Mouse (Mus musculus) kidney, postnatal 0 days (tissue): ENCODE measurements around the gene Nptxr. TPM values are rescaled to one million over a fixed set of nuclear protein-coding genes. Genes with fewer than 3 reads are reported as not detected.

ENCODE experiments used
- ATAC-seq: fragments of 200-750 bp; cut with Nextera tagmentation; replicated peaks from 2 replicates; pipeline ENCODE4 v1.8.0; 2017; ENCODE audit warnings: low read depth, moderate number of reproducible peaks, moderate TSS enrichment, moderate library complexity; ENCODE audit not compliant: low FRiP score
- DNase-seq: peaks from one replicate; pipeline ENCODE4 v3.0.0-alpha.2; 2016; ENCODE audit warnings: low spot score
- H3K27ac ChIP-seq: fragments of 300-500 bp; sonication (generic); 2 replicates; pipeline ENCODE4 v1.5.1; 2014; ENCODE audit warnings: mild to moderate bottlenecking
- H3K27me3 ChIP-seq: fragments of 300-500 bp; sonication (generic); 2 replicates; pipeline ENCODE4 v1.6.1; 2014; ENCODE audit warnings: low read length, mixed read lengths; ENCODE audit not compliant: insufficient read depth
- H3K36me3 ChIP-seq: fragments of 300-500 bp; sonication (generic); 2 replicates; pipeline ENCODE4 v1.6.1; 2014; ENCODE audit warnings: low read length, mixed read lengths; ENCODE audit not compliant: insufficient read depth
- H3K4me1 ChIP-seq: fragments of 300-500 bp; sonication (generic); replicated peaks from 2 replicates; pipeline ENCODE4 v1.6.1; 2014; ENCODE audit warnings: antibody characterized with exemption, low read length, mixed read lengths; ENCODE audit not compliant: insufficient read depth
- H3K4me2 ChIP-seq: fragments of 300-500 bp; sonication (generic); 2 replicates; pipeline ENCODE4 v1.6.1; 2014; ENCODE audit warnings: mild to moderate bottlenecking, low read length, moderate library complexity, mixed read lengths
- H3K4me3 ChIP-seq: fragments of 300-500 bp; sonication (generic); replicated peaks from 2 replicates; pipeline ENCODE4 v1.5.1; 2014; ENCODE audit warnings: low read depth, low read length
- H3K9ac ChIP-seq: fragments of 300-500 bp; sonication (generic); 2 replicates; pipeline ENCODE4 v1.6.1; 2014; ENCODE audit warnings: low read depth, low read length
- H3K9me3 ChIP-seq: fragments of 300-500 bp; sonication (generic); replicated peaks from 2 replicates; pipeline ENCODE4 v1.6.1; 2016; ENCODE audit warnings: low read length, inconsistent platforms, mixed read lengths
- CTCF ChIP-seq: IDR thresholded peaks from 2 replicates; pipeline ENCODE4 v1.5.1; 2016; ENCODE audit warnings: antibody characterized with exemption, low read depth, mild to moderate bottlenecking, moderate library complexity
- WGBS: fragments of 180-500 bp; shearing (Covaris S2); extraction: QIAGEN DNeasy Blood & Tissue Kit; methylation state at CpG from one replicate; pipeline ENCODE4 v1.1.7; 2014; 5-methylcytosine and 5-hydroxymethylcytosine counted together
- polyA plus RNA-seq: library from polyadenylated mRNA; unstranded; fragments of >200 nt; fragmentation: Nextera tagmentation; extraction: Ambion mirVana; gene quantifications from 2 replicates; pipeline ENCODE4 v1.2.1, GENCODE M21; 2015

Nptxr gene
- polyA plus RNA-seq, 1 experiment from 2014 or later: 1.1 TPM

DNA sequence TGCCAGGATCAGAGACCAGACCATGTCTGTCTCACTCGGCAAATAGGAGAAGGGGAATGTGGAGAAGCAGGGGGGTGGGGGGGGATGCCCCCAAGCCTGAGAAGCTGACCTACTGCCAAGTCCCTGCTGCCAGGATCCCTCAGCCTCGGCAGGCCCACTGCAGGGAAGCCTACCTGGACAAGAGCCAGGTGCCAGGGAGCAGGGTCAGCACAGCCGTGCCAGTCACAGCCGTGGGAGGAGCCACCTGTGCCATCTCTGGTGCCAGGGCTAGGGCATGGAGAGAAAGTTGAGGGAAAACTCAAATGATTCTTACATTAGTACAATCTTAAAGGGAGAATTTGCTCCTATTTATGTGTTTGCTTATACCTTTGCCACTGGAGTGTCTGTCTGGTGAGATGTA is 2.3 kb downstream of the Nptxr start:
- no peak overlapping the region for H3K27ac ChIP-seq
- H3K4me3 ChIP-seq: no peak overlapping the region
- no peak for TF ChIP-seq CTCF
- WGBS: 57% methylated on average over 4 of the region's 4 CpGs
- H3K9me3 ChIP-seq: no peaks in the 10 kb centered on the region
- ATAC-seq (no peak), DNase-seq (no peak)
- H3K27me3 ChIP-seq: peaks cover 27% of the 10 kb centered on the region
- H3K36me3 ChIP-seq: no peaks in the 10 kb centered on the region
- H3K9ac ChIP-seq: no peak overlapping the region
- 0 out of 2 replicates have a peak, but pooled peaks cover 3% of the 10 kb centered on the region for H3K4me1 ChIP-seq
- H3K4me2 ChIP-seq: no peak overlapping the region

GRCm38 (mm10) chr15:79801646-79802045 is 2.9 kb downstream of the Nptxr start:
- Histone ChIP-seq H3K4me1 (0 out of 2 replicates have a peak, but pooled peaks cover 3% of the 10 kb centered on the region), H3K9ac (no peak overlapping the region), H3K27me3 (peaks cover 27% of the 10 kb centered on the region), H3K4me2 (no peak overlapping the region), H3K4me3 (no peak overlapping the region), H3K27ac (no peak overlapping the region), H3K9me3 (no peaks in the 10 kb centered on the region), H3K36me3 (no peaks in the 10 kb centered on the region)
- ATAC-seq (no peak), DNase-seq (no peak)
- TF ChIP-seq CTCF: no peak
- WGBS: 70% methylated on average over 2 of the region's 2 CpGs

GRCm38 (mm10) chr15:79800701-79801100 is 3.9 kb downstream of the Nptxr start:
- DNase-seq (no peak), ATAC-seq (no peak)
- Histone ChIP-seq H3K27me3 (peaks cover 25% of the 10 kb centered on the region), H3K4me2 (no peak overlapping the region), H3K9me3 (no peaks in the 10 kb centered on the region), H3K27ac (no peak overlapping the region), H3K36me3 (no peaks in the 10 kb centered on the region), H3K4me3 (no peak overlapping the region), H3K4me1 (0 out of 2 replicates have a peak, but pooled peaks cover 3% of the 10 kb centered on the region), H3K9ac (no peak overlapping the region)
- no peak for TF ChIP-seq CTCF
- 64% methylated on average over 11 of the region's 11 CpGs for WGBS

DNA sequence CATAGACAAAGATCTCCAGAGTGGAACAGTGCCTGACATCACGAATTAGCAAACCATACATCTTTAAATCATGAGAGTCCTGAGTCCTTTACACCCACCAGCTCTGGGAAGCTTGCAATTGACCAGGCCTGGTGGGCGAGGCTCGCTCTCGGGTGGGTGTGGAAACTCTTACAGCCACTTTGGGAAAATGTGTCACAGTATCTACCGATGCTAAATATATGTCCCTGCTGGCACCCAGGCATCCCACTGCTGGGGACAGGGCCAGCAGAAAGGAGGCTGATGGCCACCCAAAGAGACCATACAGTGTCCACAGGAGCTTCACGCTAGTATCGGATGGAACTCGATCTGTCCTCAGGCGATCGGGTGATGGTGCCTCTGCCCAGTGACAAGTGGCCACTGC is 6.0 kb downstream of the Nptxr start:
- Histone ChIP-seq H3K4me1 (0 out of 2 replicates have a peak, but pooled peaks cover under 1% of the 10 kb centered on the region), H3K9ac (no peak overlapping the region), H3K36me3 (no peaks in the 10 kb centered on the region), H3K4me3 (no peak overlapping the region), H3K9me3 (no peaks in the 10 kb centered on the region), H3K27me3 (peaks cover 15% of the 10 kb centered on the region), H3K4me2 (no peak overlapping the region), H3K27ac (no peak overlapping the region)
- DNase-seq (no peak), ATAC-seq (no peak)
- 77% methylated on average over 10 of the region's 10 CpGs for WGBS
- TF ChIP-seq CTCF: no peak

DNA sequence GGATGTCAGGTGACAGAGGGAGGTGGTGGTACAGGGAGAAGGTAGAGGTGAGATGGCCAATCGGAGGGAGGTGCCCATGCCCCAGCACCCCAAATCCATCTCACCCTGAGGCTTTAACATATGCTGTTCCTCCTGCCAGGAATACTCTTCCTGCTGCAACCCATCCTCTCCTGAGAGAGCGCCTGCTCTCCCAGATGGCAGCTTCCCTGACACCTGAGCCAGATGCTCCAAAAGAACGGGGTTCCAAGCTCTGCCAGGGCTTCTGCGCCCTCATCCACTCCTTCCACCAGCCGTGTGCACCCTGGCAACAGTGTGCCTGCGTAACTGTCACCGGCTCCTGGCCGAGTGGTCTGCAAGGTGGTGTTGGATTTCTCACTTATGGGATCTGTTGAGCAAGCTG is 6.9 kb downstream of the Nptxr start:
- WGBS: 59% methylated on average over 8 of the region's 8 CpGs
- Histone ChIP-seq H3K27me3 (peaks cover 9% of the 10 kb centered on the region; the same call in 1 of the 2 replicates), H3K9me3 (no peaks in the 10 kb centered on the region), H3K9ac (no peak overlapping the region), H3K4me1 (no peaks in the 10 kb centered on the region), H3K4me3 (no peak overlapping the region), H3K27ac (no peak overlapping the region), H3K4me2 (no peak overlapping the region), H3K36me3 (no peaks in the 10 kb centered on the region)
- DNase-seq (no peak), ATAC-seq (no peak)
- no peak for TF ChIP-seq CTCF

DNA sequence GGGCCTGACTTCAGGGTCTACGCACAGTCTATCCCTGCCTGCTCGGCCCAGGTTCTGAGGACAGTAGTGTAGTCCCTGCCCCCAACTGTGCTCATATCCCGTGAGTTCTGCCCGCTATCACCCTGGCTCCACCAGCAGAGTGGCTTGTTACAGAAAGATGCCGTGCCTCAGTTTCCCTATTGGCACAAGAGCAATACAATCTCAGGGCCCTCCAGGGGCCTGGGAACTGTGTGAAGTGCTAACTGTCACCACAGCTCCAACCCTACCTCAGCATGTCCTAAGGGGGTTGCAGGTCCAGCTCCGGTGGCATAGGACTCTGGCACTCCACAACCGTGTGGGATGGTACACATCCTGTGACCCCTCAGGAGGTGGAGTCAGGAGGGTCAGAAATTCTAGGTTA is 7.5 kb downstream of the Nptxr start:
- Histone ChIP-seq H3K9me3 (no peaks in the 10 kb centered on the region), H3K9ac (no peak overlapping the region), H3K36me3 (no peaks in the 10 kb centered on the region), H3K27ac (no peak overlapping the region), H3K4me1 (no peaks in the 10 kb centered on the region), H3K4me2 (no peak overlapping the region), H3K27me3 (peaks cover 3% of the 10 kb centered on the region; the same call in 1 of the 2 replicates), H3K4me3 (no peak overlapping the region)
- WGBS: 78% methylated on average over 7 of the region's 7 CpGs
- no peak for ATAC-seq
- no peak for DNase-seq
- no peak for TF ChIP-seq CTCF

- H3K27ac ChIP-seq: no peak overlapping the region
- 77% methylated on average over 12 of the region's 12 CpGs for WGBS
- H3K36me3 ChIP-seq: no peaks in the 10 kb centered on the region
- H3K9me3 ChIP-seq: no peaks in the 10 kb centered on the region
- no peak overlapping the region for H3K9ac ChIP-seq
- ATAC-seq: no peak
- no peak for DNase-seq
- peaks cover 3% of the 10 kb centered on the region; the same call in 1 of the 2 replicates for H3K27me3 ChIP-seq
- H3K4me2 ChIP-seq: no peak overlapping the region
- no peaks in the 10 kb centered on the region for H3K4me1 ChIP-seq
- no peak for TF ChIP-seq CTCF
- no peak overlapping the region for H3K4me3 ChIP-seq
Measured at GRCm38 (mm10) chr15:79796256-79796655, 8.3 kb downstream of the Nptxr start.
